Mouse (Mus musculus) MEL (cell line): ENCODE data around the gene Nudt3.

Experiments
- CTCF ChIP-seq, 3 experiments: IDR thresholded peaks in 2 of 3; conservative IDR thresholded peaks in 1 of 3; 2 replicates each; pipeline ENCODE4 v1.5.1; 2011 to 2012; ENCODE audit warnings: low read length in 3 of 3, low read depth in 2 of 3, mild to moderate bottlenecking in 2 of 3, improper control_type of control experiment in 1 of 3, inconsistent platforms in 1 of 3, mixed read lengths in 1 of 3, moderate library complexity in 1 of 3; ENCODE audit not compliant: control insufficient read depth in 1 of 3, insufficient read depth in 1 of 3, poor library complexity in 1 of 3, severe bottlenecking in 1 of 3
- GABPA ChIP-seq: IDR thresholded peaks from 2 replicates; pipeline ENCODE4 v1.6.1; 2012; ENCODE audit warnings: low read depth, mild to moderate bottlenecking, inconsistent platforms, low read length, improper control_type of control experiment, moderate library complexity
- GATA1 ChIP-seq: IDR thresholded peaks from 2 replicates; pipeline ENCODE4 v1.6.1; 2011; ENCODE audit warnings: low read depth, low read length, improper control_type of control experiment
- MAX ChIP-seq: IDR thresholded peaks from 2 replicates; pipeline ENCODE4 v1.6.1; 2011; ENCODE audit warnings: low read length, improper control_type of control experiment
- MAZ ChIP-seq: IDR thresholded peaks from 2 replicates; pipeline ENCODE4 v1.6.1; 2012; ENCODE audit warnings: low read depth, mild to moderate bottlenecking, inconsistent platforms, low read length, improper control_type of control experiment
- POLR2A ChIP-seq, 2 experiments: IDR thresholded peaks; 2 replicates each; pipeline ENCODE4 v1.6.1; 2011 to 2012; ENCODE audit warnings: low read length in 2 of 2, mild to moderate bottlenecking in 2 of 2, control low read depth in 1 of 2, improper control_type of control experiment in 1 of 2, low read depth in 1 of 2, moderate library complexity in 1 of 2; ENCODE audit not compliant: control insufficient read depth in 1 of 2, insufficient read depth in 1 of 2, poor library complexity in 1 of 2
- TCF12 ChIP-seq: IDR thresholded peaks from 2 replicates; pipeline ENCODE4 v1.6.1; 2014; ENCODE audit warnings: low read depth, mild to moderate bottlenecking, inconsistent platforms, low read length, improper control_type of control experiment, moderate library complexity

DNA sequence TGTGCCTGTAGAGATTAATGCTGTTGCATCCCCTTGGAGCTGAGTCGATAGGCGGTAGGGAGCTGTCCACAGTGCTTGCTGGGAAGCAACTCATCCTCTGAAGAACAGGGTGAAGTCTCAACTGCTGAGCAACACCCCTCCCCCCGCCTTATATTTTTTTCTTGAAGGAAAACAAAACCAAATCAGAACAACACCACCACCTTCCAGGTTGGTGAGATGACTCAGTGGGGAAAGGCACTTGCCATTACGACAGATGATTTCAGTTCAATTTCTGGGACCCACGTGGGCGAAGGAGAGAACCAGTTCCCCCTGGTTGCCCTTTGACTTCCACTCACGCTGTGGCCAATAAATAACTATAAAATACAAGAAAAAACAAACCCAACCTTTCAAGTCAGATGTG is 35.5 kb upstream of the Nudt3 start:
- TF ChIP-seq CTCF (IDR thresholded peaks at IDR 0.05 in 2 of 3, conservative IDR thresholded peaks at IDR 0.05 in 1 of 3; ENCODE audit: control insufficient read depth in 1 of 3, insufficient read depth in 1 of 3, low read depth in 2 of 3, low read length in 3 of 3, poor library complexity in 1 of 3, severe bottlenecking in 1 of 3) = no peak
- TF ChIP-seq MAX = no peak
- no peak for TF ChIP-seq GATA1
- no peak for TF ChIP-seq GABPA
- TF ChIP-seq POLR2A (IDR thresholded peaks at IDR 0.05; ENCODE audit: control insufficient read depth in 1 of 2, insufficient read depth in 1 of 2, low read depth in 1 of 2, low read length in 2 of 2, poor library complexity in 1 of 2) = no peak
- no peak for TF ChIP-seq MAZ
- TF ChIP-seq TCF12 = no peak
